Mouse (Mus musculus) hindbrain, postnatal 0 days (tissue): Measurements from ENCODE around the gene Zfp526. TPM values are rescaled to one million over a fixed set of nuclear protein-coding genes. Genes with fewer than 3 reads are reported as not detected.

Experiments used
- ATAC-seq: fragments of 200-750 bp; cut with Nextera tagmentation; 2 replicates; pipeline ENCODE4 v1.8.0; 2017; ENCODE audit warnings: mild to moderate bottlenecking, moderate TSS enrichment, moderate library complexity
- DNase-seq: peaks from one replicate; pipeline ENCODE4 v3.0.0-alpha.2; 2015; ENCODE audit warnings: low spot score
- H3K27ac ChIP-seq: fragments of 300-500 bp; sonication (generic); 2 replicates; pipeline ENCODE4 v1.5.1; 2014; ENCODE audit warnings: mild to moderate bottlenecking
- H3K27me3 ChIP-seq: fragments of 300-500 bp; sonication (generic); 2 replicates; pipeline ENCODE4 v1.6.1; 2014; ENCODE audit warnings: low read length, mixed read lengths; ENCODE audit not compliant: insufficient read depth
- H3K36me3 ChIP-seq: fragments of 300-500 bp; sonication (generic); 2 replicates; pipeline ENCODE4 v1.6.1; 2014; ENCODE audit warnings: low read length, mixed read lengths; ENCODE audit not compliant: insufficient read depth
- H3K4me1 ChIP-seq: fragments of 300-500 bp; sonication (generic); 2 replicates; pipeline ENCODE4 v1.6.1; 2014; ENCODE audit warnings: antibody characterized with exemption, low read length, mixed read lengths; ENCODE audit not compliant: insufficient read depth
- H3K4me2 ChIP-seq: fragments of 300-500 bp; sonication (generic); 2 replicates; pipeline ENCODE4 v1.6.1; 2014; ENCODE audit warnings: low read depth, mild to moderate bottlenecking, low read length, moderate library complexity, mixed read lengths
- H3K4me3 ChIP-seq: fragments of 300-500 bp; sonication (generic); 2 replicates; pipeline ENCODE4 v1.5.1; 2014; ENCODE audit warnings: low read length
- H3K9ac ChIP-seq: fragments of 300-500 bp; sonication (generic); replicated peaks from 2 replicates; pipeline ENCODE4 v1.6.1; 2014; ENCODE audit warnings: mild to moderate bottlenecking, low read length, moderate library complexity, mixed read lengths
- H3K9me3 ChIP-seq: fragments of 300-500 bp; sonication (generic); 2 replicates; pipeline ENCODE4 v1.6.1; 2016; ENCODE audit warnings: low read length, mixed read lengths
- CTCF ChIP-seq: IDR thresholded peaks from 2 replicates; pipeline ENCODE4 v1.5.1; 2016; ENCODE audit warnings: antibody characterized with exemption, control low read depth, low read depth
- WGBS: fragments of 180-500 bp; shearing (Covaris S2); extraction: QIAGEN DNeasy Blood & Tissue Kit; methylation state at CpG from one replicate; pipeline ENCODE4 v1.1.7; 2014; 5-methylcytosine and 5-hydroxymethylcytosine counted together
- polyA plus RNA-seq: library from polyadenylated mRNA; unstranded; fragments of >200 nt; fragmentation: Nextera tagmentation; extraction: Ambion mirVana; gene quantifications from 2 replicates; pipeline ENCODE4 v1.2.1, GENCODE M21; 2015
- total RNA-seq: library from RNA; depleted of rRNA; stranded (reverse); fragments of >200 nt; gene quantifications from 2 replicates; pipeline ENCODE4 v1.2.3, GENCODE M21; 2014

The Zfp526 gene
- total and polyA plus RNA-seq, 2 experiments from 2014 or later: 0.85 to 9.6 TPM

DNA sequence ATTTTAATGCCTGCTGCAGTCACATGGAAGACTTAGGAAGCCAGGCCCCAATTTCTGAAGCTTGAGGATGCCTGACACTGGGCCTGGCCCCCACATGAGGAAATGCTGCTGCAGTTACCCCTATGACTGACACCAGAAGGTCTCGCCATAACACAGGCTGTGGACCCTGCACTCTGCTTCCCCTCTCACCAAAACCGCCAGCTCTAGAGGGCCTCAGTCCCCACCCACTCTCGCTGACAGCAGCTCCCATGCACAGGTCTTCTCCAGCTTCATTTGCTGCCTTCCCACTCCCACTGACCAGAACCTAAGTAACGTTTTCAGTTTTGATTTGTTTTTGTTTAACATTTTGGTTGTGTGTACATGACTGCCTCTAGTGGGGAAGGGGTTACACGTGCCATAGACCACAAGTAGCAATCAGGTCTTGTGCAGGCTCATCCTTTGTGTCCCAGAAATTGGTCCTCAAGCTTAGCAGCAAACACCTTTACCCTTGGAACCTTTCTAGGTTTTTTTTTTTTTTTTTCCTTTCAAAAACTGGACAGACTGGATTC, 10.9 kb downstream of the Zfp526 start:
- whole genome bisulfite sequencing: 60% methylated on average over 5 of the region's 5 CpGs
- Histone ChIP-seq H3K9ac (no peak overlapping the region), H3K4me3 (no peak overlapping the region), H3K9me3 (no peaks in the 10 kb centered on the region), H3K27me3 (no peaks in the 10 kb centered on the region), H3K4me1 (peaks cover 6% of the 10 kb centered on the region; the same call in 1 of the 2 replicates), H3K4me2 (no peak overlapping the region), H3K36me3 (peaks cover 74% of the 10 kb centered on the region), H3K27ac (no peak overlapping the region)
- DNase-seq (peak; percentile 27), ATAC-seq (no peak)
- TF ChIP-seq CTCF: peak; percentile 52

DNA sequence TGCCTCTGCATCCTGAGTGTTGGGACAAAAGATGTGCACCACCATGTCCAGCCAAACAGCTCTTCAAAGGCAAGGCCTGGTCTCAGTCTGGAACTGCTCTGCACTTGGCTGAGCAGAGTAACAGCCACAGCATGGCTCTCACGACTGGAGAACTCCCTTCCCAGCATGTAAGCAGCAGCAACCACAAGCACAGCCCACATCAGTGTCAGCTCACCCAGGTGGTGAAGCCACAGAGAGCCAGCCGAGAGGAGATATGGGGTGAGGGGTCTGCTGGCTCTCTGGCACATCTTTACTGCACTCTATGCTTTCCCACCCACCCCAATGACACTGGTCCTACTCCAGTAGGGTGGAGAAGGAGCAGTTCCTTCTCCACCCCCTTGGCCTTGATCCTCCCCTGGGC, 11.8 kb downstream of the Zfp526 start:
- H3K36me3 ChIP-seq: peaks cover 65% of the 10 kb centered on the region
- no peak overlapping the region for H3K9ac ChIP-seq
- TF ChIP-seq CTCF: no peak
- no peaks in the 10 kb centered on the region for H3K27me3 ChIP-seq
- DNase-seq (no peak), ATAC-seq (no peak)
- peaks cover 6% of the 10 kb centered on the region; the same call in 1 of the 2 replicates for H3K4me1 ChIP-seq
- H3K27ac ChIP-seq: no peak overlapping the region
- H3K4me2 ChIP-seq: no peak overlapping the region
- H3K9me3 ChIP-seq: no peaks in the 10 kb centered on the region
- 87% methylated on average over 2 of the region's 2 CpGs for WGBS
- no peak overlapping the region for H3K4me3 ChIP-seq

DNA sequence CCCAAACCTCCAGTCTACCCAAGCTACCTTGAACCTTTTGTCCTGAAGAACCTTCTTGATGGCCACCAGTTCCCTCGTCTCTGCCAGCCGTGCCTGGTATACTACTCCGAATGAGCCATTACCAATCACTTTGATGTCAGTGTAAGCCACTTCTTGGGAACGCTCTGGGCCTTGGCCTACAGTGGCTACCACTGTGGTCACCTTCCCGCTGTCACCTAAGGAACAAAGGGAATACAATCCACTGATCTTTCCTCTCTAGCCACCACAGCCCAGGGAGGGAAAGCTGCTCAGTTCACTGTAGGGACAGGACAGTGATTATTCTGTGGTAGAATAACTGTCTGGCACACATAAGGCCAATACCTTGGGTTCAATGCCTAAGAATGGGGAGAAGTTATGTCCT, 14.3 kb downstream of the Zfp526 start:
- no peaks in the 10 kb centered on the region for H3K27me3 ChIP-seq
- no peak for DNase-seq
- ATAC-seq: no peak
- no peaks in the 10 kb centered on the region for H3K9me3 ChIP-seq
- H3K4me3 ChIP-seq: no peak overlapping the region
- H3K4me1 ChIP-seq: peaks cover 6% of the 10 kb centered on the region; the same call in 1 of the 2 replicates
- no peak overlapping the region for H3K27ac ChIP-seq
- H3K36me3 ChIP-seq: peaks cover 46% of the 10 kb centered on the region
- TF ChIP-seq CTCF: no peak
- WGBS: 87% methylated on average over 5 of the region's 5 CpGs
- H3K9ac ChIP-seq: peak overlapping the region; percentile 99; the same call in 1 of the 2 replicates
- peak overlapping the region; percentile 67; the same call in 1 of the 2 replicates for H3K4me2 ChIP-seq

DNA sequence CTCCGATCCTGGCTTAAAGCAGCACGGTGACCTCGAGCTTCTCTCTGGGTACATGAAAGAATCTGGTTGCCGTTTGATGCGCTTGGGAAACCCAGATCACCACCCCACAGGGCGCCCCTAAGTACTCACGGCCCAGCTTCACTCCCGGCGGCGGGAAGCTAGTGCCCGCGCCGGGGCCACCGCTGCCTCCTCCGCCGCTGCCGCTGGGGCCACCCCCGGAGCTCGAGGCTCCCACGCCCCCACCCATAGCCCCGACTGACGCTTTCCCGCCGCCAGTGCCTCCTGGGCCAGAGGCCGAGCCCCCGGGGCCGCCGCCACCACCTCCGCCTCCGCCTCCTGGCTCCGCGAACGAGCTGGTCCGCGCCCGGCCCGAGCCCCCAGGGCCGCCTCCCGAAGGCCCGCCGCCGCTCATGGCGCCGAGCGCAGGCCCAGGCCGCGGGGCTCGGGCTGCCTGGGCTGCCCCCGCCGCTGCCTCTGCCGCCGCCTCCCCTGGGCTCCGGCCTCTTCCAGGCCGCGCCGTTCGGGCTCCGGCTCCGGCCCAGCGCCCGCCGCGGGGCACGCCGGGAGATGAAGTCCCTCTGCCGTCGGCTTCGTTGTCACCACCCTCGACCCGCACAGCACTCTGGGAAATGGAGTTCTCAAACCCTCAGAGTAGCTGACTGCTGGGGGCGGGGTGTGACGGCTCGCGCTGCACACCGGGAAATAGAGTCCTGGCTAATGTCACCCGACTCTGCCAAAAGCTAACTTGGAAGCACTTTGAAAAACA, 16.2 kb downstream of the Zfp526 start, which contains the start of gene Gsk3a:
Gene Gsk3a (minus strand): TSS at position 603 of the 766 bp plus-strand sequence.
- H3K27me3 ChIP-seq: no peaks in the 10 kb centered on the region
- peaks cover 28% of the 10 kb centered on the region for H3K36me3 ChIP-seq
- ATAC-seq: peak; percentile 93
- peak within 1 kb of the TSS; percentile 99 for H3K9ac ChIP-seq
- H3K4me2 ChIP-seq: peak within 1 kb of the TSS; percentile 67
- DNase-seq: peak; percentile 99
- H3K27ac ChIP-seq: peak within 1 kb of the TSS; percentile 87
- H3K9me3 ChIP-seq: no peaks in the 10 kb centered on the region
- TF ChIP-seq CTCF: no peak
- WGBS: under 1% methylated on average over 68 of the region's 76 CpGs
- H3K4me3 ChIP-seq: peak within 1 kb of the TSS; percentile 94
- peaks cover 6% of the 10 kb centered on the region; the same call in 1 of the 2 replicates for H3K4me1 ChIP-seq

DNA sequence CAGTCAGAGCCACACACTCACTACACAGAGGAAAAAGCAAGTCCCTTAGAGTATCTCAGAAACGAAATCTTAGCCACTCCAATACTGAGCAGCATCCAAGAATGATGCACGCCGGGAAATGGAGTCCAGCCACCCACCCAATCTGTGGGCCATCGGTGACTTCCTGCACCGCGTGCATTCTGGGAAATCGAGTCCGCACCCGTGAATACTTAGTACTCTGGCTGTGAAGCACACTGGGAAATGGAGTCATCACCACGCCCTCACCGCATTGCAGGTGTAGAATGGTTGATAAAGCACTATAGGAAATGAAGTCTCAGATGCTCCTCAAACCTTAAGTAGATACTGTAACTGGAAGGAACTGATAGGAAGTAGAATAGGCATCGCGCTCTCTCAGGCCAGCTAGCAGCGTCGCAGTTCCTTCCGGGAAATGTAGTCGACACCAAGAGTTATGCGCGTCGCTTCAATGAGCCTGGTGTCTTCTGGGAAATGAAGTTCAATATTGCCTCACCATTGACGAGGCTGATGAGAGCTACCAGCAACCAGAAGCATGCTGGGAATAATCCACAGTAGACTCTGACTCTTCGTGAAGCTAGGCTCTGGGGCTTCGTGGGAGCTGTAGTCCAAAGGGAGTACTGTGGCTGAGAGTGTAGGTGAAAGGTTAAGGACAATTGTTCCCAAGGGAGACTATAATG, 16.9 kb downstream of the Zfp526 start:
- under 1% methylated on average over 23 of the region's 23 CpGs for WGBS
- peaks cover 6% of the 10 kb centered on the region; the same call in 1 of the 2 replicates for H3K4me1 ChIP-seq

DNA sequence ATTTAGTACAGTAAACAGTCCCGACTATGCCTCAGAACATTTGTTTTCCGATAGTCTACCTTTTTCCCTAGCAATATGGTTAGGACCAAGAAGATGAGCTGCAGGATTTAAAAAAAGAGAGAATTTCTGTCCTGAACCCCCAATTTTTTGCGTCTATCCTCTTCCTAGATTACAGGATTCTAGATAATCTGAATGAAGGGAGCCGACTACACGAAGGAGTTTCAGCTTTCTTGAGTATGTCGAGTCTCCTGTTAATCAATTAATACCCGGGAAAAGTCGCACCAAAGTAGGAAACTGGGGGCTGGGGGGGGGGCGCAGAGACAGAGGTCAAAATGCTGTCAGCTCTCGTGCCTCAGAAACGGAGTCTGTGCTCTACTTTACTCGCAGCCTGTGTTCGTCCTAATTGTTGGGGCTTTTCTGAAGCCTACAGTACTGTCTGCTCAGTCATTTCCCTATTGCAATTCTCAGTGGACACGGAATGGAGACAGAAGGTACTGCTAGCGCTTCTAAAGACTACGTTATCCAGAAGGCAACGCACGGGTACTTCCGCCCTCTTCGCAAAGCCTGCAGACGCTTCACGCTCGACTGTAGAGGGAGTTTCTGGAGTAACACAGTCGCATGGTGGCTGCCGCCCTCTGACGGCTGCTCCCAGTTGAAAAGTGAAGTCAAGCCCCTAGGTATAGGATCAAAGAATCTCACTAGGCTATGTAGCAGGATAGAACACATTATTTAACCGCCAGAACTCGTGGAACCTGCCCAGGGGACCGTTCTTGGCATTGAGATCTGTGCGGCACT, 17.8 kb downstream of the Zfp526 start:
- H3K9ac ChIP-seq: 0 out of 2 replicates have a peak overlapping the region, but pooled peaks have one; percentile 33
- no peaks in the 10 kb centered on the region for H3K27me3 ChIP-seq
- TF ChIP-seq CTCF: peak; percentile 86
- H3K9me3 ChIP-seq: no peaks in the 10 kb centered on the region
- WGBS: 3% methylated on average over 30 of the region's 30 CpGs
- peaks cover 12% of the 10 kb centered on the region; the same call in 1 of the 2 replicates for H3K36me3 ChIP-seq
- H3K27ac ChIP-seq: peak overlapping the region; percentile 87
- DNase-seq (peak; percentile 96), ATAC-seq (peak; percentile 54)
- peak overlapping the region; percentile 94 for H3K4me3 ChIP-seq
- peak overlapping the region; percentile 67 for H3K4me2 ChIP-seq
- peaks cover 6% of the 10 kb centered on the region; the same call in 1 of the 2 replicates for H3K4me1 ChIP-seq

More for the DNA sequence above, 16.9 kb downstream of the Zfp526 start:
- no peak for TF ChIP-seq CTCF
- Histone ChIP-seq H3K9me3 (no peaks in the 10 kb centered on the region), H3K9ac (peak overlapping the region; percentile 99), H3K27ac (peak overlapping the region; percentile 87), H3K4me2 (peak overlapping the region; percentile 67), H3K27me3 (no peaks in the 10 kb centered on the region), H3K4me3 (peak overlapping the region; percentile 94), H3K36me3 (peaks cover 20% of the 10 kb centered on the region)
- ATAC-seq (peak; percentile 95), DNase-seq (peak; percentile 98)
